Mouse (Mus musculus): ENCODE data around the gene Sult1e1. TPM values are rescaled to one million over a fixed set of nuclear protein-coding genes. Genes with fewer than 3 reads are reported as not detected.

The Sult1e1 gene
- polyA plus RNA-seq, 1 experiment: not detected

- H3K79me2 ChIP-seq (ENCODE audit: control insufficient read depth, insufficient read depth): no peaks in the 10 kb centered on the region
- no peak overlapping the region for H3K4me3 ChIP-seq
- no peak overlapping the region for H3K4me2 ChIP-seq (ENCODE audit: low read depth)
- TF ChIP-seq TCF12 (IDR thresholded peaks at IDR 0.05; ENCODE audit: insufficient read depth, poor library complexity, severe bottlenecking) (no peak), CEBPB (IDR thresholded peaks at IDR 0.05; ENCODE audit: insufficient read depth, poor library complexity, severe bottlenecking) (no peak), POLR2AphosphoS2 (IDR thresholded peaks at IDR 0.05; ENCODE audit: insufficient read length, low read depth) (no peak), MYOG (IDR thresholded peaks at IDR 0.05; ENCODE audit: control insufficient read depth in 1 of 3, insufficient read depth in 1 of 3, insufficient read length in 2 of 3, low read depth in 2 of 3) (no peak), USF1 (IDR thresholded peaks at IDR 0.05; ENCODE audit: low read depth) (no peak)
- no peaks in the 10 kb centered on the region for H3K36me3 ChIP-seq (ENCODE audit: control insufficient read depth, insufficient read depth)
- no peak overlapping the region for H3ac ChIP-seq (ENCODE audit: control insufficient read depth, insufficient read length)
- H3K27me3 ChIP-seq (ENCODE audit: control insufficient read depth, insufficient read depth, insufficient read length): no peaks in the 10 kb centered on the region
Observed at GRCm38 (mm10) chr5:87572781-87573180, 18.6 kb downstream of the Sult1e1 start.

DNA sequence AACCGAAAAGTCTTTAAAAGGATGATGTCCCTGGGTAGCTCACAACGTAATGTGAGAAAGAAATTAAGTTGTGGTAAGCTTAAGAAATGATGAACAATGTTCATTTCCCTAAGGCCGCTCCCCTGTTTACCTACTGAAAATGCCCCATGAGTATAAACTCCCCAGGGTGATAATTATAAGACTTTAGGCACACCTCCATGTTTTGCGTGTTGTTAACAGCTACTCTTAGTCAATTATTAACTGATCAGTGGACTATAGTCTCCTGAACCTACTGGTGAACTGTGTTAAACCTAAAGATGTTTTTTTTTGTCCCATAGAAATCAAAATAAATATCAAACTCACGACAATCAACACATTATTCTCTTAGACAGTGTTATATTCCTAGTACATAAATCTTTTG lies 22.5 kb downstream of the Sult1e1 start, which contains the start of gene Sult1d1:
Sult1d1 (minus strand) TSS at position 183 of the 400 bp plus-strand sequence.
- H3K4me2 ChIP-seq (ENCODE audit: low read depth): no peak within 1 kb of the TSS
- TF ChIP-seq SRF (IDR thresholded peaks at IDR 0.05; ENCODE audit: control insufficient read depth, insufficient read length, low read depth) (no peak), TCF12 (IDR thresholded peaks at IDR 0.05; ENCODE audit: insufficient read depth, poor library complexity, severe bottlenecking) (no peak), MYOD1 (IDR thresholded peaks at IDR 0.05; ENCODE audit: control insufficient read depth in 1 of 3, insufficient read length in 2 of 3, low read depth in 2 of 3) (no peak), TCF3 (IDR thresholded peaks at IDR 0.05; ENCODE audit: insufficient read length, low read depth) (no peak), MYOG (IDR thresholded peaks at IDR 0.05; ENCODE audit: control insufficient read depth in 1 of 3, insufficient read depth in 1 of 3, insufficient read length in 2 of 3, low read depth in 2 of 3) (no peak), REST (IDR thresholded peaks at IDR 0.05; ENCODE audit: insufficient read depth, insufficient read length) (no peak), CEBPB (IDR thresholded peaks at IDR 0.05; ENCODE audit: insufficient read depth, poor library complexity, severe bottlenecking) (no peak), MAX (IDR thresholded peaks at IDR 0.05; ENCODE audit: low read depth) (no peak), POLR2A (IDR thresholded peaks at IDR 0.05; ENCODE audit: insufficient read length, low read depth) (no peak)

GRCm38 (mm10) chr5:87567306-87567705 lies 24.1 kb downstream of the Sult1e1 start:
- Histone ChIP-seq H3K36me3 (ENCODE audit: control insufficient read depth, insufficient read depth) (no peaks in the 10 kb centered on the region), H3K27me3 (ENCODE audit: control insufficient read depth, insufficient read depth, insufficient read length) (no peaks in the 10 kb centered on the region), H3K4me3 (no peak overlapping the region), H3K4me2 (ENCODE audit: low read depth) (no peak overlapping the region), H3ac (ENCODE audit: control insufficient read depth, insufficient read length) (no peak overlapping the region), H3K79me2 (ENCODE audit: control insufficient read depth, insufficient read depth) (no peaks in the 10 kb centered on the region)
- no peak for TF ChIP-seq USF1 (IDR thresholded peaks at IDR 0.05; ENCODE audit: low read depth)
- TF ChIP-seq E2F4 (IDR thresholded peaks at IDR 0.05; ENCODE audit: insufficient read depth): no peak
- no peak for TF ChIP-seq TCF12 (IDR thresholded peaks at IDR 0.05; ENCODE audit: insufficient read depth, poor library complexity, severe bottlenecking)
- TF ChIP-seq POLR2AphosphoS2 (IDR thresholded peaks at IDR 0.05; ENCODE audit: insufficient read length, low read depth): no peak
- TF ChIP-seq MAX (IDR thresholded peaks at IDR 0.05; ENCODE audit: low read depth): no peak
- no peak for TF ChIP-seq MYOG (IDR thresholded peaks at IDR 0.05; ENCODE audit: control insufficient read depth in 1 of 3, insufficient read depth in 1 of 3, insufficient read length in 2 of 3, low read depth in 2 of 3)
- TF ChIP-seq SRF (IDR thresholded peaks at IDR 0.05; ENCODE audit: control insufficient read depth, insufficient read length, low read depth): no peak
- TF ChIP-seq MYOD1 (IDR thresholded peaks at IDR 0.05; ENCODE audit: control insufficient read depth in 1 of 3, insufficient read length in 2 of 3, low read depth in 2 of 3): no peak

More for the DNA sequence above, 22.5 kb downstream of the Sult1e1 start, which contains the start of gene Sult1d1:
- H3K4me3 ChIP-seq: no peak within 1 kb of the TSS
- no peaks in the 10 kb centered on the region for H3K27me3 ChIP-seq (ENCODE audit: control insufficient read depth, insufficient read depth, insufficient read length)
- H3K36me3 ChIP-seq (ENCODE audit: control insufficient read depth, insufficient read depth): no peaks in the 10 kb centered on the region
- no peak within 1 kb of the TSS for H3ac ChIP-seq (ENCODE audit: control insufficient read depth, insufficient read length)
- H3K79me2 ChIP-seq (ENCODE audit: control insufficient read depth, insufficient read depth): no peaks in the 10 kb centered on the region

DNA sequence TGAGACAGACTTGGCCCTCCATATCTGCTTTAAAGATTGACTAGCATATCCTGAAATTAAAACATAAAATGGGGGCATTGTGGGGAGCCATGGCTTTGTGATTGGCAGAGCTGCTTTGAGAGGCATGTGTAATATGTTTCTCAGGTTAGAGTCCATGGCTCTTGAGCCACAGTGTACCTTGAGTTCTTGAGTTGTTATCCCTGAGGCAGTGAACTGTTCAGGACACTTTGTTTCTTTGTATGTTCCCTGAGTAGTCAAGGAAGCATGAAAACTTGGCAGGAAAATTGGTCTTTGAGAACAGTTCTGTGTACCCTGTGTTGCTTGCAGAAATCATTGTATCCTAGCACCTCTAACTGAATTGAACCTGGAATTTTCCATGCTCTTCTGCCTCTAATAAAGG lies 28.4 kb downstream of the Sult1e1 start:
- H3K36me3 ChIP-seq (ENCODE audit: control insufficient read depth, insufficient read depth): no peaks in the 10 kb centered on the region
- no peak overlapping the region for H3ac ChIP-seq (ENCODE audit: control insufficient read depth, insufficient read length)
- no peak for TF ChIP-seq REST (IDR thresholded peaks at IDR 0.05; ENCODE audit: insufficient read depth, insufficient read length)
- no peak for TF ChIP-seq MYOD1 (IDR thresholded peaks at IDR 0.05; ENCODE audit: control insufficient read depth in 1 of 3, insufficient read length in 2 of 3, low read depth in 2 of 3)
- no peak for TF ChIP-seq MYOG (IDR thresholded peaks at IDR 0.05; ENCODE audit: control insufficient read depth in 1 of 3, insufficient read depth in 1 of 3, insufficient read length in 2 of 3, low read depth in 2 of 3)
- H3K4me3 ChIP-seq: no peak overlapping the region
- no peak overlapping the region for H3K4me2 ChIP-seq (ENCODE audit: low read depth)
- no peaks in the 10 kb centered on the region for H3K27me3 ChIP-seq (ENCODE audit: control insufficient read depth, insufficient read depth, insufficient read length)
- no peaks in the 10 kb centered on the region for H3K79me2 ChIP-seq (ENCODE audit: control insufficient read depth, insufficient read depth)

DNA sequence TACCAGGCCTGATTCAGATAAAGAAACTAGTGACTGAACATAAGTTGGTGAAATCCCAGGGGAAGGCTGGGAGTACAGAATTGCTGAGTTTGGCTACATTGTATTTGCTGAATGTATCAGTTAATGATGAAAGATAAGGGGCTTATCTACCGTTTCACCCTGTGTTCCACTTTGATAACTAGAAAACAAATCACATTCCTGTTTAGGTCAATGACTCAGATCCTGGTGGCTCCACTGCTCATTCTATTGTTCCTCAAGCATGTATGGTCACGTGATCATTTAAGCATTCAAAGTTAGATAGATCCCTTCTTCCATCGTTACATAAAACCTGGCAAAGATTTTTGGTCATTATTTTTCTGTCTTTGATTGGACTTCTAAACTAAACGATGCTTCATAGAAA lies 28.9 kb downstream of the Sult1e1 start:
- no peak overlapping the region for H3K4me3 ChIP-seq

More for the DNA sequence above, 28.9 kb downstream of the Sult1e1 start:
- no peak overlapping the region for H3ac ChIP-seq (ENCODE audit: control insufficient read depth, insufficient read length)
- H3K27me3 ChIP-seq (ENCODE audit: control insufficient read depth, insufficient read depth, insufficient read length): no peaks in the 10 kb centered on the region
- H3K4me2 ChIP-seq (ENCODE audit: low read depth): no peak overlapping the region
- no peak for TF ChIP-seq MAX (IDR thresholded peaks at IDR 0.05; ENCODE audit: low read depth)
- TF ChIP-seq MYOG (IDR thresholded peaks at IDR 0.05; ENCODE audit: control insufficient read depth in 1 of 3, insufficient read depth in 1 of 3, insufficient read length in 2 of 3, low read depth in 2 of 3): no peak
- TF ChIP-seq USF1 (IDR thresholded peaks at IDR 0.05; ENCODE audit: low read depth): peak; percentile 16
- H3K36me3 ChIP-seq (ENCODE audit: control insufficient read depth, insufficient read depth): no peaks in the 10 kb centered on the region
- no peaks in the 10 kb centered on the region for H3K79me2 ChIP-seq (ENCODE audit: control insufficient read depth, insufficient read depth)
